Mouse (Mus musculus) lung, postnatal 0 days (tissue): ENCODE measurements around the gene Efcab9. TPM values are rescaled to one million over a fixed set of nuclear protein-coding genes. Genes with fewer than 3 reads are reported as not detected.
"Not testable (repeated sequence)": the region's sequence is repeated elsewhere in the genome, so short reads cannot be mapped to it uniquely, and the experiment has no call there.

Experiments
- ATAC-seq: fragments of 200-750 bp; cut with Nextera tagmentation; 2 replicates; pipeline ENCODE4 v1.8.0; 2017; ENCODE audit warnings: moderate library complexity
- DNase-seq: peaks from one replicate; pipeline ENCODE4 v3.0.0-alpha.2; 2016; ENCODE audit warnings: low spot score
- H3K27ac ChIP-seq: fragments of 300-500 bp; sonication (generic); 2 replicates; pipeline ENCODE4 v1.5.1; 2014; ENCODE audit warnings: antibody characterized with exemption, mild to moderate bottlenecking, low read length, mixed read lengths
- H3K27me3 ChIP-seq: fragments of 300-500 bp; sonication (generic); replicated peaks from 2 replicates; pipeline ENCODE4 v1.6.1; 2014; ENCODE audit warnings: low read length, mixed read lengths; ENCODE audit not compliant: insufficient read depth
- H3K36me3 ChIP-seq: fragments of 300-500 bp; sonication (generic); 2 replicates; pipeline ENCODE4 v1.6.1; 2014; ENCODE audit warnings: low read length, mixed read lengths; ENCODE audit not compliant: insufficient read depth
- H3K4me1 ChIP-seq: fragments of 300-500 bp; sonication (generic); 2 replicates; pipeline ENCODE4 v1.6.1; 2014; ENCODE audit warnings: antibody characterized with exemption, low read depth, low read length, mixed read lengths; ENCODE audit not compliant: insufficient read depth
- H3K4me2 ChIP-seq: fragments of 300-500 bp; sonication (generic); replicated peaks from 2 replicates; pipeline ENCODE4 v1.6.1; 2014; ENCODE audit warnings: low read depth, mild to moderate bottlenecking, low read length, moderate library complexity, mixed read lengths
- H3K4me3 ChIP-seq: fragments of 300-500 bp; sonication (generic); 2 replicates; pipeline ENCODE4 v1.5.1; 2014; ENCODE audit warnings: low read depth, low read length
- H3K9ac ChIP-seq: fragments of 300-500 bp; sonication (generic); replicated peaks from 2 replicates; pipeline ENCODE4 v1.6.1; 2014; ENCODE audit warnings: low read depth, mild to moderate bottlenecking
- H3K9me3 ChIP-seq: fragments of 300-500 bp; sonication (generic); 2 replicates; pipeline ENCODE4 v1.6.1; 2016; ENCODE audit warnings: low read length, mixed read lengths
- CTCF ChIP-seq: IDR thresholded peaks from 2 replicates; pipeline ENCODE4 v1.5.1; 2016; ENCODE audit warnings: antibody characterized with exemption, mild to moderate bottlenecking
- EP300 ChIP-seq: IDR thresholded peaks from 2 replicates; pipeline ENCODE4 v1.6.1; 2016; ENCODE audit warnings: antibody characterized with exemption, mild to moderate bottlenecking, control low read depth
- WGBS: fragments of 180-500 bp; shearing (Covaris S2); extraction: QIAGEN DNeasy Blood & Tissue Kit; methylation state at CpG from one replicate; pipeline ENCODE4 v1.1.7; 2014; 5-methylcytosine and 5-hydroxymethylcytosine counted together
- polyA plus RNA-seq: library from polyadenylated mRNA; unstranded; fragments of >200 nt; fragmentation: Nextera tagmentation; extraction: Ambion mirVana; gene quantifications from 2 replicates; pipeline ENCODE4 v1.2.1, GENCODE M21; 2015

The Efcab9 gene
- polyA plus RNA-seq, 1 experiment from 2014 or later, result 0.18 TPM

GRCm38 (mm10) chr11:32524122-32524920 lies 7.6 kb downstream of the Efcab9 start:
- TF ChIP-seq CTCF (no peak), EP300 (no peak)
- H3K9me3 ChIP-seq, result no peaks in the 10 kb centered on the region
- H3K4me1 ChIP-seq, result no peaks in the 10 kb centered on the region
- no peaks in the 10 kb centered on the region for H3K36me3 ChIP-seq
- no peak for ATAC-seq
- no peak overlapping the region for H3K4me3 ChIP-seq
- no peak overlapping the region for H3K9ac ChIP-seq
- H3K4me2 ChIP-seq, result no peak overlapping the region
- 81% methylated on average over 11 of the region's 11 CpGs for WGBS
- H3K27ac ChIP-seq, result no peak overlapping the region
- no peak for DNase-seq
- no peaks in the 10 kb centered on the region for H3K27me3 ChIP-seq

- no peak overlapping the region for H3K4me3 ChIP-seq
- no peaks in the 10 kb centered on the region for H3K36me3 ChIP-seq
- H3K27me3 ChIP-seq, result no peaks in the 10 kb centered on the region
- no peak overlapping the region for H3K4me2 ChIP-seq
- no peak for ATAC-seq
- H3K9ac ChIP-seq, result no peak overlapping the region
- DNase-seq, result no peak
- no peak for TF ChIP-seq CTCF
- no peak for TF ChIP-seq EP300
- no peaks in the 10 kb centered on the region for H3K4me1 ChIP-seq
- H3K9me3 ChIP-seq, result no peaks in the 10 kb centered on the region
- H3K27ac ChIP-seq, result no peak overlapping the region
- WGBS, result 83% methylated on average over 2 of the region's 2 CpGs
Observed at GRCm38 (mm10) chr11:32521246-32521645, 10.6 kb downstream of the Efcab9 start.

GRCm38 (mm10) chr11:32519354-32519753 lies 12.5 kb downstream of the Efcab9 start:
- no peak overlapping the region for H3K4me3 ChIP-seq
- H3K9me3 ChIP-seq, result no peaks in the 10 kb centered on the region
- H3K27ac ChIP-seq, result no peak overlapping the region
- DNase-seq (no peak), ATAC-seq (no peak)
- H3K36me3 ChIP-seq, result no peaks in the 10 kb centered on the region
- no peaks in the 10 kb centered on the region for H3K4me1 ChIP-seq
- no peak for TF ChIP-seq CTCF
- TF ChIP-seq EP300, result no peak
- no peak overlapping the region for H3K4me2 ChIP-seq
- WGBS, result 86% methylated on average over 1 of the region's 1 CpGs
- H3K9ac ChIP-seq, result no peak overlapping the region
- no peaks in the 10 kb centered on the region for H3K27me3 ChIP-seq

GRCm38 (mm10) chr11:32518770-32519169 lies 13.1 kb downstream of the Efcab9 start:
- H3K27me3 ChIP-seq, result no peaks in the 10 kb centered on the region
- no peak overlapping the region for H3K27ac ChIP-seq
- H3K9me3 ChIP-seq, result no peaks in the 10 kb centered on the region
- no peak overlapping the region for H3K4me2 ChIP-seq
- no peak overlapping the region for H3K4me3 ChIP-seq
- 95% methylated on average over 4 of the region's 4 CpGs for WGBS
- no peaks in the 10 kb centered on the region for H3K4me1 ChIP-seq
- DNase-seq (no peak), ATAC-seq (no peak)
- TF ChIP-seq EP300, result no peak
- TF ChIP-seq CTCF, result no peak
- no peak overlapping the region for H3K9ac ChIP-seq
- H3K36me3 ChIP-seq, result no peaks in the 10 kb centered on the region

- no peak for DNase-seq
- Histone ChIP-seq H3K36me3 (no peaks in the 10 kb centered on the region), H3K4me1 (no peaks in the 10 kb centered on the region), H3K4me2 (no peak overlapping the region), H3K9ac (no peak overlapping the region), H3K4me3 (no peak overlapping the region), H3K27ac (no peak overlapping the region), H3K27me3 (no peaks in the 10 kb centered on the region), H3K9me3 (no peaks in the 10 kb centered on the region)
- TF ChIP-seq EP300, result no peak
- TF ChIP-seq CTCF, result no peak
- no peak for ATAC-seq
- 83% methylated on average over 8 of the region's 8 CpGs for WGBS
Observed at GRCm38 (mm10) chr11:32516916-32517712, 14.8 kb downstream of the Efcab9 start.

- H3K4me2 ChIP-seq, result no peak overlapping the region
- H3K9me3 ChIP-seq, result no peaks in the 10 kb centered on the region
- no peak overlapping the region for H3K27ac ChIP-seq
- 86% methylated on average over 12 of the region's 12 CpGs for WGBS
- TF ChIP-seq CTCF (no peak), EP300 (no peak)
- no peak overlapping the region for H3K9ac ChIP-seq
- H3K4me3 ChIP-seq, result no peak overlapping the region
- no peaks in the 10 kb centered on the region for H3K27me3 ChIP-seq
- H3K4me1 ChIP-seq, result no peaks in the 10 kb centered on the region
- H3K36me3 ChIP-seq, result no peaks in the 10 kb centered on the region
- ATAC-seq, result no peak
- DNase-seq, result no peak
Observed at GRCm38 (mm10) chr11:32516091-32516490, 15.8 kb downstream of the Efcab9 start.

- H3K9me3 ChIP-seq, H3K36me3 ChIP-seq, H3K4me3 ChIP-seq, H3K27ac ChIP-seq, DNase-seq, H3K27me3 ChIP-seq, H3K4me1 ChIP-seq, H3K9ac ChIP-seq, ATAC-seq, H3K4me2 ChIP-seq: not testable (repeated sequence)
- WGBS, result 90% methylated on average over 5 of the region's 5 CpGs
Observed at GRCm38 (mm10) chr11:32514853-32515252, 17.0 kb downstream of the Efcab9 start.
